Mouse (Mus musculus) heart, embryonic 14.5 days (tissue): ENCODE measurements around the gene Slc37a3. TPM values are rescaled to one million over a fixed set of nuclear protein-coding genes. Genes with fewer than 3 reads are reported as not detected.

Experiments
- ATAC-seq: fragments of 200-750 bp; cut with Nextera tagmentation; 2 replicates; pipeline ENCODE4 v1.8.0; 2017; ENCODE audit warnings: low read depth, moderate TSS enrichment; ENCODE audit not compliant: insufficient number of reproducible peaks, insufficient read depth, low FRiP score
- H3K27ac ChIP-seq, 2 experiments: fragments of 200-500 bp in 1 of 2; fragments of 300-500 bp in 1 of 2; sonication (generic) in 1 of 2; replicated peaks in 1 of 2; 2 replicates each; pipeline ENCODE4 v1.5.1; 2012 to 2014; ENCODE audit warnings: low read depth in 2 of 2, low read length in 2 of 2, control low read depth in 1 of 2, mild to moderate bottlenecking in 1 of 2, mixed read lengths in 1 of 2; ENCODE audit not compliant: control insufficient read depth in 1 of 2, insufficient read depth in 1 of 2
- H3K27me3 ChIP-seq: fragments of 300-500 bp; sonication (generic); 2 replicates; pipeline ENCODE4 v1.6.1; 2014; ENCODE audit warnings: mild to moderate bottlenecking, low read length, control low read depth; ENCODE audit not compliant: control insufficient read depth, insufficient read depth
- H3K36me3 ChIP-seq: fragments of 300-500 bp; sonication (generic); 2 replicates; pipeline ENCODE4 v1.6.1; 2014; ENCODE audit warnings: mild to moderate bottlenecking, control low read depth, low read length, mixed read lengths; ENCODE audit not compliant: control insufficient read depth, insufficient read depth
- H3K4me1 ChIP-seq, 2 experiments: fragments of 200-500 bp in 1 of 2; fragments of 300-500 bp in 1 of 2; sonication (generic) in 1 of 2; 2 replicates each; pipeline ENCODE4 v1.6.1; 2012 to 2014; ENCODE audit warnings: low read length in 2 of 2, control low read depth in 1 of 2, mixed read lengths in 1 of 2; ENCODE audit not compliant: control insufficient read depth in 2 of 2, insufficient read depth in 2 of 2
- H3K4me2 ChIP-seq: fragments of 300-500 bp; sonication (generic); 2 replicates; pipeline ENCODE4 v1.6.1; 2014; ENCODE audit warnings: mild to moderate bottlenecking, low read length
- H3K4me3 ChIP-seq, 2 experiments: fragments of 200-500 bp in 1 of 2; fragments of 300-500 bp in 1 of 2; sonication (generic) in 1 of 2; 2 replicates each; pipeline ENCODE4 v1.5.1; 2012 to 2014; ENCODE audit warnings: low read length in 2 of 2, mild to moderate bottlenecking in 2 of 2, control low read depth in 1 of 2, low read depth in 1 of 2, moderate library complexity in 1 of 2; ENCODE audit not compliant: control insufficient read depth in 1 of 2, insufficient read depth in 1 of 2
- H3K9ac ChIP-seq: fragments of 300-500 bp; sonication (generic); 2 replicates; pipeline ENCODE4 v1.6.1; 2014; ENCODE audit warnings: mild to moderate bottlenecking, low read length
- H3K9me3 ChIP-seq: fragments of 300-500 bp; sonication (generic); 2 replicates; pipeline ENCODE4 v1.6.1; 2016; ENCODE audit warnings: low read length, control low read depth; ENCODE audit not compliant: control insufficient read depth
- WGBS: fragments of 180-500 bp; shearing (Covaris S2); extraction: QIAGEN DNeasy Blood & Tissue Kit; methylation state at CpG from one replicate; pipeline ENCODE4 v1.1.7; 2014; 5-methylcytosine and 5-hydroxymethylcytosine counted together
- polyA plus RNA-seq: library from polyadenylated mRNA; unstranded; fragments of >200 nt; fragmentation: Nextera tagmentation; extraction: Ambion mirVana; gene quantifications from 2 replicates; pipeline ENCODE4 v1.2.1, GENCODE M21; 2014

The Slc37a3 gene
- polyA plus RNA-seq, 1 experiment from 2014 or later, result 35.9 TPM

GRCm38 (mm10) chr6:39319061-39319761 lies 58.3 kb downstream of the Slc37a3 start:
- Histone ChIP-seq H3K4me1 (peaks cover 14 to 24% of the 10 kb centered on the region in 2 experiments), H3K9me3 (no peaks in the 10 kb centered on the region), H3K4me2 (peak overlapping the region; percentile 48), H3K36me3 (no peaks in the 10 kb centered on the region), H3K9ac (peak overlapping the region; percentile 27; the same call in 1 of the 2 replicates), H3K27ac (peak overlapping the region; percentile 70 to 92), H3K27me3 (no peaks in the 10 kb centered on the region), H3K4me3 (no peak overlapping the region)
- ATAC-seq, result peak; percentile 72; the same call in 1 of the 2 replicates
- 30% methylated on average over 15 of the region's 19 CpGs for WGBS

DNA sequence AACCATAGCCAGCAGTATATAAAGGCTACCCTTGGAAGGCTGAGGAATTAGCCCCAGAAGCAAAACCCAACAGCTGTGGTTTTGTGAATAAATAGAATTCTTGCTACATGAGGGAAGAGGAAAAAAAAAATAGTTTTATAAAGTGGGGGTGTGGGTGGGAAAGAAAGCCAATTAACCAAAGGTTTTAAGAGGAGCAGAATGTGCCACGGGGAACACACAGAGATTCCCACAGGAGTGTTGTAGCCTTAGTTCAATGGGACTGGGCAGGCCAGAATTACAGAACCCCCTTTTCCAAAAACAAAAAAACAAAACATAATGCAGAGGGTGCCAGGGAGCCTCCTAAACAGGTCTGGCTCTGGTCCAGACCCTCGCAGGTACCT lies 58.9 kb downstream of the Slc37a3 start:
- H3K27me3 ChIP-seq, result no peaks in the 10 kb centered on the region
- peaks cover 14 to 24% of the 10 kb centered on the region in 2 experiments for H3K4me1 ChIP-seq
- H3K9me3 ChIP-seq, result no peaks in the 10 kb centered on the region
- H3K4me3 ChIP-seq, result no peak overlapping the region
- peak overlapping the region; percentile 75 to 78; a peak in 3 of 4 replicates for H3K27ac ChIP-seq
- no peak for ATAC-seq
- no peak overlapping the region; the same call in 1 of the 2 replicates for H3K9ac ChIP-seq
- 65% methylated on average over 2 of the region's 2 CpGs for WGBS
- 0 out of 2 replicates have a peak overlapping the region, but pooled peaks have one; percentile 13 for H3K4me2 ChIP-seq
- H3K36me3 ChIP-seq, result no peaks in the 10 kb centered on the region

DNA sequence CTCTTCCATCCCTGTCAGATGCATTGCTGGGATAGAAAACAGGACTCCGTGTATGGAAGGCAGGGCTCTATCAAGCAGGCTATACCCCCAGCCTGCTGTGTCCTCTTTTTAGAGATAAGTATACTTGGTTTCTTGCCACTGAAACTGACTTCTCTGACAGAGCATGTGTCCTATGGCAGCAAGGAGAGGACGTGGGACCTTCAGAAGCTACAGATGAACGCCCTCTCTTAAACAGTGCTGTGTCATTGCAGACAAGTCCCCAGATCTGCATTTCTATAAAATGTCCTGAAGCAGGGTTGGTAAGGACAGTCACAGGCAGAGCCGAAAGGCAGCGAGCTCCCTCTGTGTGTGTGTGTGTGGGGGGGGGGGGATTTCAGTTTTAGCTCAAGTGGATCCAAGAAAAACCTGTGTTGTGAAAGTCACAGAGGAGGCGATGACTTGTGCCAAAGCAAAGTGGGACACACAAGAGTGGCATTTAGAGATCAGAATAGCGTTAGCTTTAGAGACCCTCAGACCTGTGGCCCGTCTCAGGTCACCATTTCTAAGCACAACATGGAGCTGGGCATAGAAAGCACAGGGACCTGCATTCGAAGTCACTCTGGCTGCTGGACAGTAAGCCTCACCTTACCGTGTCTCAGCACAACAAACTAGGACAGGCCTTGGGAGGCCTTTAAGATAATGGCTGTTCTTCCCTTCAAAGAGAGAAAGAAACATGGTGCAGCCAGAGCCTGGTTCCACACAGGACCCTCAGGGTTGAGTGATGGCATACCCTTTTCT lies 59.4 kb downstream of the Slc37a3 start:
- Histone ChIP-seq H3K9me3 (no peaks in the 10 kb centered on the region), H3K9ac (peak overlapping the region; percentile 5; the same call in 1 of the 2 replicates), H3K27ac (peak overlapping the region; percentile 75 to 78), H3K4me1 (peaks cover 14 to 24% of the 10 kb centered on the region in 2 experiments), H3K4me3 (no peak overlapping the region), H3K36me3 (no peaks in the 10 kb centered on the region), H3K4me2 (peak overlapping the region; percentile 13; the same call in 1 of the 2 replicates), H3K27me3 (no peaks in the 10 kb centered on the region)
- WGBS, result 39% methylated on average over 10 of the region's 10 CpGs
- no peak for ATAC-seq

GRCm38 (mm10) chr6:39316089-39316488 lies 61.4 kb downstream of the Slc37a3 start:
- Histone ChIP-seq H3K4me1 (peaks cover 14 to 24% of the 10 kb centered on the region in 2 experiments), H3K36me3 (no peaks in the 10 kb centered on the region), H3K27ac (no peak overlapping the region), H3K4me2 (no peak overlapping the region), H3K4me3 (no peak overlapping the region), H3K27me3 (no peaks in the 10 kb centered on the region), H3K9me3 (no peaks in the 10 kb centered on the region), H3K9ac (no peak overlapping the region)
- ATAC-seq, result no peak
- WGBS, result 94% methylated on average over 5 of the region's 6 CpGs

DNA sequence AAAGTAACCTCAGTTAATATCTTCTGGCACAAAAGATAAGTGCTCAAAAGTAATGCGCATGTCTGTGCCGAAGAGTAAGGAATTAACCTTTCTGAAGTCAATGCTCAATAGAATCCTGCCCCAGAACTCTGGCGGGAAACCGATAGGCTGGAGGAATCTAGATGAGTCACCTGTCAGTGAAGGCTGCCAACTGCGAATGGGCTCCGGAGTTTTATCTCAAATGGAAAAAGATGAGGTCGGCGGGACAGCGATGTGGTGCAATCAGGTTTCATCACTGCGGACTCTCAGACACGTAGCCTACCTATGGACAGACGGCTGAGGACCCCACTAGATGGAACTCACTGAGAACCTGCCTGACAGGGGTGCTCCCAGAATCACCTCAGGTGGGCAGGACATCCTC lies 63.0 kb downstream of the Slc37a3 start:
- H3K27ac ChIP-seq, result no peak overlapping the region
- H3K9ac ChIP-seq, result no peak overlapping the region
- H3K4me1 ChIP-seq, result peaks cover 13 to 17% of the 10 kb centered on the region in 2 experiments
- no peak for ATAC-seq
- no peaks in the 10 kb centered on the region for H3K27me3 ChIP-seq
- no peaks in the 10 kb centered on the region for H3K36me3 ChIP-seq
- 53% methylated on average over 12 of the region's 12 CpGs for WGBS
- no peak overlapping the region for H3K4me3 ChIP-seq
- H3K4me2 ChIP-seq, result no peak overlapping the region
- H3K9me3 ChIP-seq, result no peaks in the 10 kb centered on the region

DNA sequence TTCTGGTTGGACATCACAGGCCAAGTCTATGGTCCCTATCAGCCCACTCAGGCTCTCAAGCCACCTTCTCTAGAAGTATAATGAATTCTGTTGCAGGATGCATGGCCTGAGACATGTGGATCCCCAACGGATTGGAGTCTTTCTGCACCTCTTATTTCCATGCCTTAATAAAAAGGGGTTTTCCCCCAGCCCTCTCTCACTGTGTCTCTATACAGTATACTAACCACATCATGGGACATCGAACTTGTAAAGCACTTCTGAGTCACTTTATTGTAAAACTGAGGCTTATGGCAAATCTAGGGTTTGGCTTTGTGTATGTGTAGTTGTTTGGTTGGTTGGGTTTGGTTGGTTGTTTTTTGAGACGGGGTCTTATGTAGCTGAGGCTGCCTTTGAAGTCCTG lies 65.7 kb downstream of the Slc37a3 start:
- no peak overlapping the region for H3K9ac ChIP-seq
- no peak overlapping the region for H3K27ac ChIP-seq
- H3K27me3 ChIP-seq, result no peaks in the 10 kb centered on the region
- no peak overlapping the region for H3K4me2 ChIP-seq
- H3K4me1 ChIP-seq, result no peaks in the 10 kb centered on the region
- no peaks in the 10 kb centered on the region for H3K36me3 ChIP-seq
- H3K4me3 ChIP-seq, result no peak overlapping the region
- WGBS, result 89% methylated on average over 3 of the region's 3 CpGs
- no peaks in the 10 kb centered on the region for H3K9me3 ChIP-seq
- ATAC-seq, result no peak

DNA sequence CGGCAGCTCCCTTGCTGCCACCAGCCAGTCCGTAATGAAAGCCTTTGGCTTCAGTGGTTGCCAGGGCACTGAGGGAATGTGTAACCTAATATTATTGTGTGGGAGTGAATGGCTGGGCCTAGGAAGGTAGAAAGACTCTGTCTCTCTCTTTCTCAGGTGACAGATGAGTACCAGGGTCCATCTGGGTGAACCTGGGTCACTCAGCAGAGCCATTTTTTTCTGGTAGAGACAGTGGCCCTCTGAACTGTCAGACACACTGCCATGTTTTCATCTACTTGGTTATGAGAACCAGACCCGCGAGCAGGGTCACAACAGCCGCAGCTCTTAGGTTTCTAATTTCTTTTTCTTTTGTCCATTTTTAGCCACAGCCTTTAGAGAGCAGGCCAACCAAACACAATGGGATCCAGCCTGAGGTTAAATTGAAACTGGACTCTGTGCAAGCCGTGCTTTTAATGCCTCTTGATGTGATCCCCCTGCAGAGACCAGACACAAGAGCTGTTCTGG lies 73.1 kb downstream of the Slc37a3 start:
- Histone ChIP-seq H3K4me3 (no peak overlapping the region), H3K36me3 (no peaks in the 10 kb centered on the region), H3K27me3 (no peaks in the 10 kb centered on the region), H3K9me3 (no peaks in the 10 kb centered on the region), H3K9ac (no peak overlapping the region), H3K4me2 (no peak overlapping the region), H3K4me1 (no peaks in the 10 kb centered on the region; a peak in 2 of 4 replicates), H3K27ac (no peak overlapping the region)
- 61% methylated on average over 6 of the region's 6 CpGs for WGBS
- no peak for ATAC-seq
